Mouse (Mus musculus) forebrain, embryonic 12.5 days (tissue): ENCODE data around the gene Bcas3. TPM values are rescaled to one million over a fixed set of nuclear protein-coding genes. Genes with fewer than 3 reads are reported as not detected.
"Not testable (repeated sequence)": the region's sequence is repeated elsewhere in the genome, so short reads cannot be mapped to it uniquely, and the experiment has no call there.

ENCODE experiments used
- ATAC-seq: fragments of 200-750 bp; cut with Nextera tagmentation; 2 replicates; pipeline ENCODE4 v1.8.0; 2017; ENCODE audit warnings: moderate TSS enrichment; ENCODE audit not compliant: low FRiP score
- H3K27ac ChIP-seq: fragments of 300-500 bp; sonication (generic); 2 replicates; pipeline ENCODE4 v1.5.1; 2016; ENCODE audit warnings: mild to moderate bottlenecking
- H3K27me3 ChIP-seq: fragments of 300-500 bp; sonication (generic); 2 replicates; pipeline ENCODE4 v1.6.1; 2016; ENCODE audit warnings: mild to moderate bottlenecking
- H3K36me3 ChIP-seq: fragments of 300-500 bp; sonication (generic); replicated peaks from 2 replicates; pipeline ENCODE4 v1.6.1; 2016; ENCODE audit warnings: mild to moderate bottlenecking
- H3K4me1 ChIP-seq: fragments of 300-500 bp; sonication (generic); 2 replicates; pipeline ENCODE4 v1.6.1; 2016
- H3K4me2 ChIP-seq: fragments of 300-500 bp; sonication (generic); 2 replicates; pipeline ENCODE4 v1.6.1; 2016; ENCODE audit warnings: mild to moderate bottlenecking, moderate library complexity
- H3K4me3 ChIP-seq: fragments of 300-500 bp; sonication (generic); replicated peaks from 2 replicates; pipeline ENCODE4 v1.5.1; 2016; ENCODE audit warnings: mild to moderate bottlenecking
- H3K9ac ChIP-seq: fragments of 300-500 bp; sonication (generic); 2 replicates; pipeline ENCODE4 v1.6.1; 2016; ENCODE audit warnings: mild to moderate bottlenecking
- H3K9me3 ChIP-seq: fragments of 300-500 bp; sonication (generic); 2 replicates; pipeline ENCODE4 v1.6.1; 2016
- WGBS: fragments of 180-500 bp; shearing (Covaris S2); methylation state at CpG from one replicate; pipeline ENCODE4 v1.1.7; 2016; 5-methylcytosine and 5-hydroxymethylcytosine counted together
- polyA plus RNA-seq: library from polyadenylated mRNA; unstranded; fragments of >200 nt; fragmentation: Nextera tagmentation; extraction: Ambion mirVana; gene quantifications from 2 replicates; pipeline ENCODE4 v1.2.1, GENCODE M21; 2016

Gene Bcas3
- polyA plus RNA-seq, 1 experiment from 2014 or later: 19.1 TPM

GRCm38 (mm10) chr11:85499561-85499960, 146.6 kb downstream of the Bcas3 start:
- ATAC-seq: no peak

GRCm38 (mm10) chr11:85502031-85502430, 149.1 kb downstream of the Bcas3 start:
- H3K36me3 ChIP-seq: no peaks in the 10 kb centered on the region; the same call in 1 of the 2 replicates
- no peaks in the 10 kb centered on the region for H3K27me3 ChIP-seq
- 67% methylated on average over 3 of the region's 3 CpGs for WGBS
- H3K27ac ChIP-seq: no peak overlapping the region
- H3K9me3 ChIP-seq: no peaks in the 10 kb centered on the region
- ATAC-seq: no peak
- no peak overlapping the region for H3K4me3 ChIP-seq
- H3K4me2 ChIP-seq: no peak overlapping the region
- no peaks in the 10 kb centered on the region for H3K4me1 ChIP-seq
- no peak overlapping the region for H3K9ac ChIP-seq

More at GRCm38 (mm10) chr11:85499561-85499960, 146.6 kb downstream of the Bcas3 start:
- no peaks in the 10 kb centered on the region for H3K27me3 ChIP-seq
- no peak overlapping the region for H3K4me3 ChIP-seq
- no peak overlapping the region for H3K9ac ChIP-seq
- 88% methylated on average over 5 of the region's 5 CpGs for WGBS
- no peaks in the 10 kb centered on the region; the same call in 1 of the 2 replicates for H3K36me3 ChIP-seq
- H3K27ac ChIP-seq: no peak overlapping the region
- no peaks in the 10 kb centered on the region for H3K4me1 ChIP-seq
- H3K9me3 ChIP-seq: no peaks in the 10 kb centered on the region
- no peak overlapping the region for H3K4me2 ChIP-seq

- ATAC-seq, H3K27me3 ChIP-seq, H3K9ac ChIP-seq, H3K4me1 ChIP-seq, H3K36me3 ChIP-seq, H3K27ac ChIP-seq, H3K9me3 ChIP-seq, H3K4me3 ChIP-seq, H3K4me2 ChIP-seq: not testable (repeated sequence)
- WGBS: 55% methylated on average over 4 of the region's 4 CpGs
Observed at GRCm38 (mm10) chr11:85504812-85505211, 151.8 kb downstream of the Bcas3 start.

GRCm38 (mm10) chr11:85505811-85506210, 152.8 kb downstream of the Bcas3 start:
- Histone ChIP-seq H3K9me3 (no peaks in the 10 kb centered on the region), H3K4me2 (no peak overlapping the region), H3K4me1 (0 out of 2 replicates have a peak, but pooled peaks cover 7% of the 10 kb centered on the region), H3K27ac (no peak overlapping the region), H3K27me3 (no peaks in the 10 kb centered on the region), H3K9ac (no peak overlapping the region), H3K36me3 (no peaks in the 10 kb centered on the region; the same call in 1 of the 2 replicates), H3K4me3 (no peak overlapping the region)
- ATAC-seq: no peak
- 88% methylated on average over 4 of the region's 4 CpGs for WGBS

GRCm38 (mm10) chr11:85509334-85509733, 156.4 kb downstream of the Bcas3 start:
- Histone ChIP-seq H3K27ac (no peak overlapping the region), H3K4me1 (0 out of 2 replicates have a peak, but pooled peaks cover 7% of the 10 kb centered on the region), H3K36me3 (no peaks in the 10 kb centered on the region), H3K27me3 (peaks cover 4% of the 10 kb centered on the region; the same call in 1 of the 2 replicates), H3K4me3 (no peak overlapping the region), H3K9me3 (no peaks in the 10 kb centered on the region), H3K4me2 (no peak overlapping the region), H3K9ac (no peak overlapping the region)
- ATAC-seq: no peak
- 84% methylated on average over 12 of the region's 12 CpGs for WGBS

GRCm38 (mm10) chr11:85511270-85511904, 158.4 kb downstream of the Bcas3 start:
- H3K4me3 ChIP-seq: no peak overlapping the region
- H3K36me3 ChIP-seq: no peaks in the 10 kb centered on the region
- no peaks in the 10 kb centered on the region for H3K9me3 ChIP-seq
- peaks cover 12% of the 10 kb centered on the region; the same call in 1 of the 2 replicates for H3K27me3 ChIP-seq
- 0 out of 2 replicates have a peak, but pooled peaks cover 7% of the 10 kb centered on the region for H3K4me1 ChIP-seq
- 89% methylated on average over 9 of the region's 9 CpGs for WGBS
- no peak overlapping the region for H3K4me2 ChIP-seq
- no peak overlapping the region for H3K27ac ChIP-seq
- H3K9ac ChIP-seq: no peak overlapping the region
- ATAC-seq: no peak

GRCm38 (mm10) chr11:85516724-85517123, 163.8 kb downstream of the Bcas3 start:
- Histone ChIP-seq H3K9ac (no peak overlapping the region), H3K4me2 (no peak overlapping the region), H3K27ac (no peak overlapping the region), H3K27me3 (peaks cover 29% of the 10 kb centered on the region), H3K4me3 (no peak overlapping the region), H3K36me3 (no peaks in the 10 kb centered on the region), H3K4me1 (no peaks in the 10 kb centered on the region), H3K9me3 (no peaks in the 10 kb centered on the region)
- ATAC-seq: no peak
- 89% methylated on average over 7 of the region's 7 CpGs for WGBS

- Histone ChIP-seq H3K4me1 (0 out of 2 replicates have a peak, but pooled peaks cover under 1% of the 10 kb centered on the region), H3K4me2 (no peak overlapping the region), H3K36me3 (no peaks in the 10 kb centered on the region), H3K27ac (no peak overlapping the region), H3K27me3 (peaks cover 36% of the 10 kb centered on the region), H3K9ac (no peak overlapping the region), H3K9me3 (no peaks in the 10 kb centered on the region), H3K4me3 (no peak overlapping the region)
- 46% methylated on average over 3 of the region's 3 CpGs for WGBS
- ATAC-seq: no peak
Observed at GRCm38 (mm10) chr11:85518025-85518756, 165.2 kb downstream of the Bcas3 start.

GRCm38 (mm10) chr11:85520236-85520635, 167.3 kb downstream of the Bcas3 start:
- H3K4me1 ChIP-seq: peaks cover 18% of the 10 kb centered on the region
- no peak overlapping the region for H3K4me2 ChIP-seq
- H3K27ac ChIP-seq: no peak overlapping the region
- ATAC-seq: no peak
- no peaks in the 10 kb centered on the region for H3K9me3 ChIP-seq
- no peak overlapping the region for H3K9ac ChIP-seq
- 80% methylated on average over 12 of the region's 12 CpGs for WGBS
- H3K36me3 ChIP-seq: no peaks in the 10 kb centered on the region
- peaks cover 46% of the 10 kb centered on the region for H3K27me3 ChIP-seq
- H3K4me3 ChIP-seq: no peak overlapping the region

- Histone ChIP-seq H3K27ac (no peak overlapping the region), H3K27me3 (peaks cover 52% of the 10 kb centered on the region), H3K9ac (no peak overlapping the region), H3K9me3 (no peaks in the 10 kb centered on the region), H3K4me1 (peaks cover 24% of the 10 kb centered on the region), H3K4me3 (no peak overlapping the region), H3K4me2 (no peak overlapping the region), H3K36me3 (no peaks in the 10 kb centered on the region)
- 81% methylated on average over 4 of the region's 4 CpGs for WGBS
- ATAC-seq: no peak
Observed at GRCm38 (mm10) chr11:85520996-85521395, 168.0 kb downstream of the Bcas3 start.

GRCm38 (mm10) chr11:85523646-85524045, 170.7 kb downstream of the Bcas3 start:
- Histone ChIP-seq H3K36me3 (no peaks in the 10 kb centered on the region), H3K9ac (0 out of 2 replicates have a peak overlapping the region, but pooled peaks have one; percentile 5), H3K4me1 (peaks cover 33% of the 10 kb centered on the region), H3K27me3 (peaks cover 60% of the 10 kb centered on the region), H3K9me3 (no peaks in the 10 kb centered on the region), H3K27ac (no peak overlapping the region), H3K4me3 (no peak overlapping the region), H3K4me2 (peak overlapping the region; percentile 54)
- no peak for ATAC-seq
- WGBS: 14% methylated on average over 6 of the region's 6 CpGs

- Histone ChIP-seq H3K4me3 (peak overlapping the region; percentile 28), H3K9ac (peak overlapping the region; percentile 18; the same call in 1 of the 2 replicates)
Observed at GRCm38 (mm10) chr11:85524186-85524585, 171.2 kb downstream of the Bcas3 start.

More at GRCm38 (mm10) chr11:85524186-85524585, 171.2 kb downstream of the Bcas3 start:
- no peaks in the 10 kb centered on the region for H3K9me3 ChIP-seq
- H3K27me3 ChIP-seq: peaks cover 63% of the 10 kb centered on the region
- WGBS: 2% methylated on average over 12 of the region's 12 CpGs
- peaks cover 33% of the 10 kb centered on the region for H3K4me1 ChIP-seq
- H3K27ac ChIP-seq: no peak overlapping the region
- ATAC-seq: peak; percentile 75; the same call in 1 of the 2 replicates
- peak overlapping the region; percentile 54 for H3K4me2 ChIP-seq
- no peaks in the 10 kb centered on the region for H3K36me3 ChIP-seq
